Mouse (Mus musculus) lung, postnatal 36 days (tissue): Measurements from ENCODE around the gene Cdk17.

ENCODE experiments used
- DNase-seq: peaks from one replicate; pipeline ENCODE4 v3.0.0; 2022; ENCODE audit warnings: mixed read lengths

Cdk17 gene

DNA sequence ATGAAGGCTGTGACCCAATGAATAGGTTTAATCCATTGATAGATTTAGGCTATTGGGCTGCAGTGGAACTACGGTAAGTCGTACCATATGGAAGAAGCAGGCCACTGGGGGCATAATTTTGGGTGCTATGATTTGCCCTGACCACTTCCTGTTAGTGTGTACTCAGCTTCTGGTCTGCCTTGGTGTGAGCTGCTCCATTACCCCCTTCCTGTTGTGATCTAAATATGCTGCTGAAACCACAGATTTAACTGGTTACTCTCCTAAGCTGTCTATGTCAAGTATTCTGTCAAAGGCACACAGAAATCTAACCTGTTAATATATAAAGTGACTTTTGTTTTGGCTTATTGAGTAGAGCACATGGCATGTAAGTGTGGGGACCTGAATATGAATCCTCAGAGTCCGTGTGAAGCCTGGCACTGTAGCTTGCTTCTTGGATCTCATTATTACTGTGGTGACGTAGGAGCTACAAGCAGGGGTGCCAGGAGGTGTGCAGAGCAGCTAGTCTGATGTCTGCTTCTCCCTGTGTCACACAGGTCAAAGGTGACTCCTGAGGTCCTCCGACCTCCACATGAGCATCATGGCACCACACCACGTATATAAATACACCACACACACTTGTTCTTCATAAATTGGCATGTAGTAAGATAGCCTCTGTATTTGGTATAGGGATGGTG, 10.6 kb downstream of the Cdk17 start:
- DNase-seq, result peak; percentile 57

DNA sequence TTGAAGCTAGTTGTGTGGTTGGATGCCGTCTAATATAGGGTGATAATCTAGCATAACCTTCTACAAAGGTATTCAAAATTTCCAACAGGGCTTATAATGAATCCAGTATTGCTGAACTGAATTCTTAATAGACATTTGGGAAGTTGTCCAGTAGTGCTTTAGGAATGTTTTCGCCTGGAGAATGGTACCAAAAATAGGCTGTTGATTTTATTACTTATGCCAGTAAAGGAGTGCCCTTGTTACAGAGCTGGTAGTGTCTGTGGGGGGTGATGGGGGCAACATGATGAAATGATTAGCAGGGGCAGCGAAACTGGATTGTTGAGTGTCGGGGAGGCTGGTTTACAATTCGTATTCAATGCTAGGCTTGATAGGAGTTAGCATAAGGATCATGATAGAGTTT, 16.8 kb downstream of the Cdk17 start:
- DNase-seq, result no peak

DNA sequence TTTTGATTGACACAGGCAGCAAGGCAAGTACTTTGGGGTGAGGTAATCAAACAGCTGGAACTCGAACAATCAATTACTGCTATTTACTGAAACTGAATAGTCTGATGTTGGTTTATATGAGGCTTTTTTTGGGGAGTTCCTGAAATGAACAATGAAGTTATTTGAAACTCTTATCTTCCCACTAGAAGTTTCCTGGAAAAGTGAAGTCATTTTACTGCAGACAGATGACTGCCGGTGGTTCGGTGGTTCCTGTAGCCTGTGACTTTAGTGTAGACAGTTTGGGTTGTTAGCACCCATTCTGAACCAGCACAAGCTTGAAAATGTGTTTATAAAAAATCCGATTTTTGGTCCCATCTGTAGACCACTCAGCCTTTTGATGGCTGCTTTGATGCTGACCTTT, 17.2 kb downstream of the Cdk17 start:
- DNase-seq, result no peak

DNA sequence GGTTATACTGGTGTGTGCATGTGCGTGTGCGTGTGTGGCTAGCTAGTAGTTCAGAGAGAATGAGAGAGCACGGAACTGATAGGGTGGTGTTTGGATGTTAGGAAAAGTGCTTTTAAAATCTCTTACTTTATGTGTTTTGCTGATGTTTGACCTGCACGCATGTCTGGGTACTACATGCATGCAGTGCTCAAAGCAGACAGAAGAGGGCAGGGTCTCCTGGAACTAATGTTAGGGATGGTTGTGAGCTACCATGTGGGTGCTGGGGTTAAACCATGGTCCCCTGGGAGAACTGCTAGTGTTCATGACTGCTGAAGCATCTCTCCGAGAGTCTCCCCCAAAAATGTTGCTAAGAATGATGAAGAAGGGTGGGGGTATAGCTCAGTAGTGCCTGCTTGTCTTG, 18.0 kb downstream of the Cdk17 start:
- no peak for DNase-seq

DNA sequence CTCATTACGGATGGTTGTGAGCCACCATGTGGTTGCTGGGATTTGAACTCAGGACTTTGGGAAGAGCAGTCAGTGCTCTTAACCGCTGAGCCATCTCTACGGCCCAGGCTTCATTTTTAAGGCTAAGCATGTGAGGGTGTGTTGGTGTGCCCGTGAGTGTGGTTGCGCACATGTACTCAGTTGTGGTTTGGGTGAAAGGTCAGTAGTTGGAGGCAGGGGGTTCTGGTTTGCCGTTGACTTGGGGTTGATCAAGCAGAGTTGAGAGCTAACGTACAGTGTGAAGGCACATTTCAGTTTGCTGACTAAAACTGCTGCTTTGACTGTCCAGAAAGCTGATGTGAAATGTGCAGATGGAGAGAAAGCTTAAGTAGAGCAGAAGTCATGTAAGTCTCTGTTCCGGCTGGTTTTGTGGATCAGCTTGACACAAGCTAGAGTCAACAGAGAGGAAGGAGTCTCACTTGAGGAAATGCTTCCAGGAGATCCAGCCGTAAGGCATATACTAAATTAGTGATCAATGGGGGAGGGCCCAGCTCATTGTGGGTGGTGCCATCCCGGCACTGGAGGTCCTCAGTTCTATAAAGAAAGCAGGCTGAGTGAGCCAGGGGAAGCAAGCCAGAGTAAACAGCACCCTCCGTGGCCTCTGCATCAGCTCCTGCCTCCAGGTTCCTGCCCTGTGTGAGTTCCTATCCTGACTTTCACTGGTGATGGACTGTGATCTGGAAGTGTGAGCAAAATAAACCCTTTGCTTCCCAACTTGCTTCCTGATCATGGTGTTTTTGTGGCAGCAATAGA, 19.2 kb downstream of the Cdk17 start:
- no peak for DNase-seq

DNA sequence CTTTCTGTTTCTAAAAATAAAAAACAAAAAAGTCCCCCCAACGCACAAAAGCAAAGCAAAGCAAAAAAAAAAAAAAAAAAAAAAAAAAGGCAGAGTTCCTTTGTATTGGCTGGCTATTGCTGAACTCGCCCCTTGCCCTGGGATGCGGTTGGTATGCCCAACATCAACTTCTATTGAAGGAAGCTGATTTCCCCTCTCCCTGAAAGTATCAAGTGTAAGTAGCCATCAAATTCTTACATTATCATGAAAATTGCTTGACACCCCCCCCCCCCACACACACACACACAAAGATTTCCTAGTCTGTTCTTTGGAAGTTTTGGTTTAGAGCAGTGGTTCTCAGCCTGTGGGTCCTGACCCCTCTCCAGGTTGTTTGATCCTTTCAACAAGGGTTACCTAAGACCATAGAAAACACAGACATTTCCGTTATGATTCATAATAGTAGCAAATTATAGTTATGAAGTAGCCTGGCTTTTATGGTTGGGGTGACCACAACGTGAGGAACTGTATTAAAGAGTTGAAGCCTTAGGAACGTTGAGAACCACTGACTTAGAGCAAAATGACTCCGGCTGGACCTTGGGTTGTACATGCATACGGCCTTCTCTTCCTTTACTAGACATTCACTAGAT, 23.8 kb downstream of the Cdk17 start:
- DNase-seq, result no peak

DNA sequence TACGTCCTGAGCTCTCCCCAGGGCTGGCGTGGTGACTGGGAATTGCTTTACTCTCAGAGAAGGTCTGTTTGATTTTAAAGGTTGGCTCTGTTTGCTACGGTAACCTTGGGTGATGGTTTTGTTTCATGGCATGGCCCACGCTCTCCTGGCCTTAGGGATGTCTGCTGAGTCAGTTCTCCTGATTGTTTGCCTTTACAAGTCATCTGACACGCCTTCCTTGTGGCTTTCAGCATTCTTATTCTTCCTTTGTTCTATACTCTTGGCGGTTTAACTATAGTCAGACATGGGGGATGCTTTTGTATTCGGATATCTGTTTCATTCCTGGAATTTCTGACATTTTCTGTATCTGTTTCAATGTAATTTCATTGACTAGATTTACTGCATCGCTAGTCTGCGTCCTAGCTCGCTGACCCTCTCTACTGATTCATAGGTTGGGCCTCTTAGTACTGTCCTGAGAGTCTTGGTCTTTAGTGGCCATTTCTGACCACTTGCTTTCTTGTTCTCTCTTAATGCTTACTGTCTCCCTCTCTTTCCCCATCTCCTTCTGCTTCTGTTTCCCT, 27.8 kb downstream of the Cdk17 start:
- no peak for DNase-seq

DNA sequence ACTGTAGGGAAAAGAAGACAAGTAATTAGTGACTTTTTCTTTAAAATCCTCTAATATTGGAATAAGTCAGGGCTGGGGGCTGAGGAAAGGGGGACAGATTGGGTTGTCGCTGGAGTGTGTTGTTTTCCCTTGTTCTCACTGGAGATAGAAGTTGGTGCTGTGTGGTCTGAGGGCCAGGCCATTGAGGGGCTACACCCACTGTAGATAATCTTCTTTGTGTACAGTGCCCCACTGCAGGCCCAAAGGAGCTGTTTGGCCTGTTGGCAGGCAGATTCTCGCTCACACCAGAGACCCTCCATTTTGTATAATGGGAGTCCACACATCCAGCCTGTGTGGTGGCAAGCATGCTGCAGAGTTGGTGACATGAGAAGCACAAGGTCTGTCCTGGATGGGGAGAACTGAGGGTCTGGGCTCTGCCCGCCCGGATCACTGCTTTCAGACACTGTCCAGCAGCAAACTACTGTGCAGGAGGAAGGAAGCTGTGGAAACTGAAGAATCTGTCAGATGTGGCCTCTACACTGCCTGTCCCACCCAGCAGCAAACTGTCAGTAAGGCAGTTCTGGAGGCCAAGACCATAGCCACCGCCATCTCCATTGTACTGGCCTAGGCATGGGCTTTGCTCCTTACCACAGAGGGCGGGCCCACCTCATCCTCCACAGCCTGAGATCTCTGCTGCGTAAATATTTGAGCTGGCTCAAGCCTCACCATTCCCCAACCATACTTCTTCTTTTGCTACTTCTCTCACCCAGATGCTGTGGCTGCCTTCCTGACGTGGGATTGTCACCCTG, 30.0 kb downstream of the Cdk17 start:
- no peak for DNase-seq

DNA sequence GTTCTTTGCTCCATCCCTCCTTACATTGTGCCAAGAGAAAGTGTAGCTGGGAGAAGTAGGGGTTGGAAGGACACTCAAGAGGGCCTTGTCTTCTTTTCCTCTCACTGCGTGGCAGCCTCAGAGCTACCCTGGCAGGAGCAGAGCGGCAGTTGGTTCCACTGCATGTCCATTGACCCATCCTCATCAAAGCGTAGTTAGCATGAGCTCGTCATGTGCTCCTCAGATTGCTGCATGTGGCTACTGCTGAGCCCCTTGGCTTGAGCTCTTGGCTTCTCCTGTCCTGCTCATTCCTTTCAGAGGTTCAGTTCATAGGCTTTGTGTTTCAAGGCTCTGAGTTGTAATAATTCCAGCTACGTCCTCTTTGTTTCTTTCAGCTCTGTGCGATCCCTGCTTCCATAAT, 36.4 kb downstream of the Cdk17 start:
- no peak for DNase-seq

DNA sequence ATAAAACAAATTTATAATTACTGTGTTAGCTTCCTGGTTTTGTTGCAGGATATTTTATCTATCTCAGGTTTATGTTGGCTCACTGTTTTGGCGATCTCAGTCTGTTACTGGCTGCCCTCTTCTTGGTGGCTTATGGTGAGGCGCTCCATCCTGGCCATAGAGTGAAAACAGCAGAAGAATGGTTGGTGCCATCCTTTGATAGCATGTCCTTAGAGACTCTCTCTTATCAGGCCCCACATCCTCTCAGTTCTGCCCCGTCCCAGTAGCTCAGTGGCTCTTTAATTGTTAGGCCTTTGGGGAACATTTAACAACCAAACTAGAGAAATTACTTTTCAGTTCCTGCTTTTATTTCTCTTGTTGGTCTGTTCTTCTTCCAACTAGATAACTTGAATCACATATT, 38.3 kb downstream of the Cdk17 start:
- no peak for DNase-seq

DNA sequence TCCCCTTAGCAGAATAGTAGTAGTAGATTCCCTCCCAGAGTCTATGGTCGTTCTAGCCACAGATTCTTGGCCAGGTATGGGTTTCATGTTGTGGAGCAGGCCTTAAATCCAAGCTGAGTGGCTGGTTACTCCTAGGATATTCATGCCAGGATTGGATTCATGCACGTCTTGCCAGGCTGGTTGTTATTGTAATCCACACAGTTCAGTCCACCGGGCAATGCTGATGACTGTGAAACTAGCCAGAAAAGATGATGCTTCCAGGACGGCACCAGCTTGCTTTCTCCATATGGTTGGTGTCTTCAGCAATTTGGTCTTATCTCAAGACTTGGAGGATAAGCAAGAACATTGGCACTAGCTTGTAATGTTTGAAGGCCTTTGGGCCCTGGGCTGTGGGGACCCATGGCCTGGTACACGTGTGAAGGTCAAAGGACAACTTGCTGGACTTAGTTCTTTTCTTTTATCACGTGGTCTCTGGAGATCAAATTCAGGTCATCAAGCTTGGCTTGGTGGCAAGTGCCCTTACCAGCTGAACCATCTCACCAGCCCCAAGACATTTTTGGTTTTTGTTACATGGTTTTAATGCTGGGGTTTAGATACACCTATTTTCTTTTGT, 41.3 kb downstream of the Cdk17 start:
- no peak for DNase-seq

DNA sequence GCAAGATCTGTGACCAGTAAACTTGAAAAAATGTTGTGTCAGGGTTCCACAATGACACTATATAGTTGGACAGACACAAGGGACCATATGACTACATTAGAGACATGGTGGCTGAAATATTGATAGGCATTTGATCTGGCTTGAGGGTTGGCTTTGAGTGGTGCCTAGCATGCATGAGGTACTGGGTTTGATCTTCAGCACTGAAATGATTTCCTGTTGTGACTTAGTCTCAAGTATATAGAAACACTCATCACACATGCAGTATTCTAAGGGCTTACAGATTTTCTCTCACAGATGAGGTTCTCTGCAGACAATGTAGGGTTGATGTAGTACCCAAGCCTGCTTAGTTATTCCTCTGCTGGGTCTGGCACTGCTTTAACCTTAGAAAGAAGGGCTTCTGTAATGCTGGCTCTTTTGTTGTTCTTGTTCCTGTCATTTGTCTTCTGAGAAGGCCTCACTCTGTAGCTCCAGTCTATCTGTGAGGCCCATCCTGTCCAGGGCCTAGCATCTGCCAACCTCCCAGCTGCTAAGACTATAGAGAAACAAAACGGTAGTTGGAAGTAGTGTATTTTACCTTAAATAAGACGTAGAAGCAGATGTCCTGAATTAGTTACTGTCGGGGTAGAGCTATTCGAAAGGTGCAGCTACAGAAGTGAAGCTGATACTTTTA, 44.7 kb downstream of the Cdk17 start:
- no peak for DNase-seq

DNA sequence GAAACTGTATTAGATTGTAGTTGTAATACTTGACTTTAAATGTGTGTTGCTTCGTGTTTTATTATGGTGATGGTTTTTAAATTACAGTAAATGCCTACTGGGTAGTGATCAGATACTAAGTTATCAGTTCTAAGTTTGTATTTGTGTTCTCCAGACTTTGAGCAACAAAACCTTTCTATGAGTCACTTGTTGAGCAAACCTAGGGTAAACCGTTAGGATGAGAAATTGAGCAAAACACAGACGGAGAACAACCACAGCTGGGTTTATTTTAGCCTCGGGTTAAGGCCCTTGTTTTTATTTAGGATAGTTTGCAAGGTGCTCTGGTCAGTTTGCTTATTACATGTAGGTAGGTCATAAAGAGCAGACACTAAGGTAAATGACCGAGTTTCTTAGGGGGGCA, 46.5 kb downstream of the Cdk17 start:
- no peak for DNase-seq

DNA sequence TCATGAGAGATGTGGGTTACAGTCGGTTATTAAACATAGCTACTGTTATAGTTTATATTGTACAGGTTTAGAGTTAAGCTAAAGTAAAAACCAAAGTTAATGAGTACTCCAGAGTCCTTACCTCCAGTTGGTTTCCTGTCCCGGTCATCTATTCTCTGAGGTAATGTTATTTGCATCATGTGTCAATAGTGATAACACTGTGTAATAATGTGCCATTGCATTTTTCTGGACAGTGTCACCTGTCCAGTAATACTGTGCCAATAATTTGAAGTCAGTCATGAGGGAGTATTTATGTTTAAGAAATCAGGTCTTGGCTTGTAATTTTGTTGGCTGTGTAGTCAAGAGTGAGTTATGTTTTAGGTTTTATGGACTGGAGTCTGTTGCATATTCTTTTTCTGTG, 52.0 kb downstream of the Cdk17 start:
- DNase-seq, result no peak

DNA sequence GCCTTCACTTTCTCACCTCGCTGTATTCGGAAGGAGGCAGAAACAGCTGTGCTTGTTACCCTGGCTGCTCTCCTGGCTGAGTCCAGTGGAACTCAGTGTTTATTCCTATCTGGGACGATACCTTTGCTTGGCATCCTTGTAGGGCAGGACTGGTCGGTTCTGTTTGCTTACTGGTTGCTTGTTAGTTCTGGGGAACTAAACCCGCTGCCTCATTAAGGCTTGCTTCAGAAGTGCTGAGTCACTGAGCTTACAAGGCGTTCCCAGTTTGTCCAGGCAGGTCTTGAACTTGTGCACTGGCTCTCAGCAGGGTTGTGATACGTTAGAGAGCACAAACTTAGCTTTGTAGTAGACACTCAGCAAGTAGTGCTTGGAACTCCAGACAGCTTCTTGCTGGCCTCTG, 52.7 kb downstream of the Cdk17 start:
- DNase-seq, result no peak

DNA sequence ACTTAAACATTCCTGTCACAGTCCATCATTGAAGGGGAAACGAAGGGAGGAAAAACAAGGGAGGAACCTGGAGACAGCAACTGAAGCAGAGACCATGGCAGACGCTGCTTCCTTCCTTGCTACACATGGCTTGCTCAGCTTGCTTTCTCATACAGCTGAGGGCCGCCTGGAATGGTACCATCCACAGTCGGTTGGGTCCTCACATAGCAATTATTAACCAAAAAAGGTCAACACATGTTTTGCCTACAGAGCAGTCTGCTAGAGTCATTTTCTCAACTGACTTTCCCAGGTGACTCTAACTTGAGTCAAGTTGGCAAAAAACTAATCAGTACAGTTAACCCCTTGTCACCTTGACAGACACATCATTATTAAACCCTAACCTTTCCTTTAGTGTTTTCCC, 53.6 kb downstream of the Cdk17 start:
- DNase-seq, result no peak

DNA sequence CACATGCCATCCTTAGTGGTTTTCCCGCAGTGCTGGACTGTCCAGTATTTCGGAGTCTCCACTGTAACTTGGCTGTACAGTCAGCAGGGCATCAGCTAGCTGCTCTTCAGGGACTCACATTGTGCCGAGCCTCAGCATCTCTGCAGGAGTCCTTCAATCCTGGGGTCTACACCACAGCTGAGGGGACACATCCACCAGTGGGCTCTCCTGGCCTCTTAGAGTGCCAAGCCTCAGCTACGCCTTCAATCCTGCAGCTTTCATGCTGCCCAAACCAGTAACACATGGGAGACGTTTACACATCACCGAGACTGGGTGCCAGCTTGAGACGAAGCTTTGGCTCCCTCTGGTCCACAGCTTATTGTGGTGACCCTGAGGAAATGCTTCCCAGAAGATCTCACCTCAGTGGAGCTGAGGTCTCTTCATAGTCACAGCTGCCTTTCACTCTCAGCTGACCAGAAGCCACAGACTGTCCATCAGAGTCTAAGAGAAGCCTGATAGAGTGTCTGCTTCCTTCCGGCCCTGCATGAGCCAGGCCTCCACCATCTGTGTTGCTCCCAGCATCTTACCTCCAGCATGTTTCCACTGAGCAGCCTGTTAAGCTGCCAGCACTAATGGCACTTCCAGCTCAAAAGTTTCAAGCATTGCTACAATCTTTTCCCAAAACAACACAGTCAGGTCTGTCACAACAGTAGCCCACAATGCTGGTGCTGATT, 54.5 kb downstream of the Cdk17 start:
- DNase-seq, result no peak

DNA sequence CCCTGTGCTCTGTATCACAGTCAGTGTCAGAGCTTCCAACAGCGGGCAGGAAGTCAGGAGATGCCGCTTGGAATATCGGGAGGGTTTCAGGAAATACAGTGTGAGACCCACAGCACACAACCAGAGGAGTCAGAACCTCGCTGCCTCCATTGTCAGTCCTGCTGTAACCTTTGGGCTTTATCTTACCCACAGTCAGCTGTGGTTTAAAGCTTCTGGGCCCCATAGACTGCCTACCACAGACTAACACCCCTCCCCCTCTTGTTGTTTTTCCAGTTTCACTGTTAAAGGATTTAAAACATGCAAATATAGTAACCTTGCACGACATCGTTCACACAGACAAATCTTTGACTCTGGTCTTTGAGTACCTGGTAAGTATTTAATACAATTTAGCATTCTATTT, 65.1 kb downstream of the Cdk17 start:
- no peak for DNase-seq

DNA sequence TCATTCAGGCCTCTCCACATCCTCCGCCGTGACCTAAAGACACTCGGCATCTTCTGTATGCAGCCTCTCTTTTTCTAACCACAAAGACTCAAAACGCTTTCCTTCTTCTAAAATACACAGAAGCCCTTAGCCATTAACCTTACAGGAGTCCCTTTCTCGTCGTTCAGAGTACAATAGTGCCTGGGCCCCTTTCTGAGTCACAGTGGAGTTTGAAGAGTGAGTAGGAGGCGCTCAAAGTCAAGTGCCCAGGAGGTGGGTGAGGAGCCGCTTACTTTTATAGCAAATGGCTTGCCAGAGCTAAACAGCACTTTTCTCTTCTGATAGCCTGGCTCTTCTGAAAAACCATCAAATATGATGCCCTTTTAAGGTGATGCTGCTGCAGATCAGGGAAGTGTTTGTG, 67.2 kb downstream of the Cdk17 start:
- no peak for DNase-seq

DNA sequence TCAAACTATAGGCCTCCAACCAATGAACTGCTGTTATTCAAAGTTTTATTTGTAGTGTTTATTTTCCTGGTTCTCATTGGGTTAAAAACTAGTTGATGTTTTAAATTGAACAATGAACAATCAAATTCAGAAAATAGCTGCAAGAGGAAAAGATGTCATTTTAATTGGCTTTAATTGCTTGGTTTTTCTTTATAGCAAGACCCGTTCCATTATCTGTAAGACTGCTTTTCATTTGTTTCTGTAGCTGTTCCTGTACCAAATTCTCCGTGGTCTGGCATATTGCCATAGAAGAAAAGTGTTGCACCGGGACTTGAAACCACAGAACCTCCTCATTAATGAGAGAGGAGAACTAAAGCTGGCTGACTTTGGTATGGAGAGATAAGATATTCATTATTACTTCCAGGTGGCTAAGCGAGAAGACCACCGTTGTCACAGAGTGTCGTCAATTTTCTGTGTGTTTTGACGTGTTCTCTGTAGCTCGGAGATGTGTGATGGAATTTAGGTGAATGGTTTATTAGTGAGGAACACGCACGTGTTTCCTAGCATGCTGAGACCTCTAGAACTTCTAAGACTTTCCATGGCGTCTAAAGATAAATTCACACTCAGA, 67.8 kb downstream of the Cdk17 start:
- no peak for DNase-seq

DNA sequence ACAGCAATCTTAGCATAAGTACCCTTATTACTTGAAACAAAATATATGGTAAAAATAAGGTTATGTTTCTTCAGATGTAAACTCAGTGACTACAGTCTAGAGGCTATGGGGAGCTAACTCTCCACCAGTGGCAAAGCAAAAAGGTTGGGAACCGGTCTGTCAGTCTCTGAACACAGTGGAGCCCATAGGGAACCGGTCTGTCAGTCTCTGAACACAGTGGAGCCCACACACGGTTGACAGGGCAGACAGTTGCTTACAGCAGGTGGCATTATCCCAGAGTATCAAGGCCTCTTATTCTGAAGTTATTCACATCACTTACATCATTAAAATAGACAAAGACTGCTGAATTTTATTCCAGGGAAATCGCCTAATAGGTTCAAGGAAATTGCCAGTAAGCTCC, 70.8 kb downstream of the Cdk17 start:
- no peak for DNase-seq
